Mouse (Mus musculus): Measurements from ENCODE around the gene Fkbp9. TPM values are rescaled to one million over a fixed set of nuclear protein-coding genes. Genes with fewer than 3 reads are reported as not detected.

Gene Fkbp9
- polyA plus RNA-seq, 1 experiment, result 15.3 TPM

DNA sequence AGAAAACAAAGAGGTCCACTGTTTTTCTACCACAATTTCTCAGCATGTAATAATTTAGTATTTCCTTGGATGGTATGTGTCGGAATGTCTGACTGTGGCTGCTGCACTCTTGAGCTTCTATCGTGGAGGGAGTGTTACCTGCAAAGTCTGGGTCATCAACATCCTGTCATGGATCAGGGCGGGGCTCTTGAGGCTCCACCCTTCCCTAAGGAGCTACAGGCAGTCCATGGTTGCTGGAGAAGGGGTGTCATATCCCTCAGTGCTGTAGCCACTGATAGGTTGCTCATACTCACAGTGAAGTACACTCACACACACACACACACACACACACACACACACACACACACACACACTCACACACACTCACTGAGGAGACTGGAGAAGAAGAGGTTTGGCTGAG lies 6.2 kb upstream of the Fkbp9 start:
- WGBS, result 57% methylated on average over 3 of the region's 3 CpGs
- TF ChIP-seq POLR2A (IDR thresholded peaks at IDR 0.05; ENCODE audit: borderline replicate concordance, control insufficient read depth, low read depth, low read length) (no peak), CTCF (IDR thresholded peaks at IDR 0.05; ENCODE audit: control insufficient read depth, insufficient read depth, low read length) (no peak)

DNA sequence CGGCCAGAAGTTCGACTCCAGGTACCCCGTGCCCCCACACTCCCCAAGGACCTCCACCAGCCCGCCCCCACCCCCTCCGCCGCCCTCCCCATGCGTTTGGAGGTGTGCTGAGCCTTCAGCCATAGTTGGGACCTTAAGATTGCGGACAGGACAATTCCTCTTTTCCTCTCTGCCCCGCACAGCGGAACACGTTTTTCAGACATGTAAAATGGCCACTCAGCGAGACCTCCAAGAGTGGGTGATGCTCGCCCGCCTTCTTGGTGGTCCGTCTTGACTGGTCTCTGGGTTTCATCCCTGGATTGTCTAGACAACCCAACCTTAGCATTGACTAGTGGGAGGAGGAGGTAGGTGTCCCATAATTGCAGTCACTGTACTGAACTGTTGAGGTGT lies 543 bp downstream of the Fkbp9 start:
- 7% methylated on average over 15 of the region's 15 CpGs for WGBS
- Histone ChIP-seq H3K27ac (ENCODE audit: control insufficient read depth, insufficient read depth, low read depth, low read length, poor library complexity) (no peak overlapping the region), H3K4me1 (ENCODE audit: control insufficient read depth, insufficient read depth, low read length) (no peaks in the 10 kb centered on the region), H3K4me3 (replicated peaks; ENCODE audit: control insufficient read depth, low read depth, low read length) (peak overlapping the region; percentile 48)
- TF ChIP-seq CTCF (IDR thresholded peaks at IDR 0.05; ENCODE audit: control insufficient read depth, insufficient read depth, low read length) (no peak), POLR2A (IDR thresholded peaks at IDR 0.05; ENCODE audit: borderline replicate concordance, control insufficient read depth, low read depth, low read length) (no peak)

More for the DNA sequence above, 6.2 kb upstream of the Fkbp9 start:
- no peak overlapping the region for H3K27ac ChIP-seq (ENCODE audit: control insufficient read depth, insufficient read depth, low read depth, low read length, poor library complexity)
- no peak overlapping the region for H3K4me3 ChIP-seq (replicated peaks; ENCODE audit: control insufficient read depth, low read depth, low read length)
- H3K4me1 ChIP-seq (ENCODE audit: control insufficient read depth, insufficient read depth, low read length), result no peaks in the 10 kb centered on the region

- Histone ChIP-seq H3K4me1 (ENCODE audit: control insufficient read depth, insufficient read depth, low read length) (no peaks in the 10 kb centered on the region), H3K4me3 (replicated peaks; ENCODE audit: control insufficient read depth, low read depth, low read length) (no peak overlapping the region), H3K27ac (ENCODE audit: control insufficient read depth, insufficient read depth, low read depth, low read length, poor library complexity) (no peak overlapping the region)
- TF ChIP-seq CTCF (IDR thresholded peaks at IDR 0.05; ENCODE audit: control insufficient read depth, insufficient read depth, low read length) (no peak), POLR2A (IDR thresholded peaks at IDR 0.05; ENCODE audit: borderline replicate concordance, control insufficient read depth, low read depth, low read length) (no peak)
Measured at GRCm38 (mm10) chr6:56832830-56833229, 971 bp downstream of the Fkbp9 start.

- no peak for TF ChIP-seq CTCF (IDR thresholded peaks at IDR 0.05; ENCODE audit: control insufficient read depth, insufficient read depth, low read length)
- no peak overlapping the region for H3K27ac ChIP-seq (ENCODE audit: control insufficient read depth, insufficient read depth, low read depth, low read length, poor library complexity)
- H3K4me3 ChIP-seq (replicated peaks; ENCODE audit: control insufficient read depth, low read depth, low read length), result no peak overlapping the region
- H3K4me1 ChIP-seq (ENCODE audit: control insufficient read depth, insufficient read depth, low read length), result no peaks in the 10 kb centered on the region
- WGBS, result 87% methylated on average over 5 of the region's 5 CpGs
Measured at GRCm38 (mm10) chr6:56834769-56835168, 2.9 kb downstream of the Fkbp9 start.

DNA sequence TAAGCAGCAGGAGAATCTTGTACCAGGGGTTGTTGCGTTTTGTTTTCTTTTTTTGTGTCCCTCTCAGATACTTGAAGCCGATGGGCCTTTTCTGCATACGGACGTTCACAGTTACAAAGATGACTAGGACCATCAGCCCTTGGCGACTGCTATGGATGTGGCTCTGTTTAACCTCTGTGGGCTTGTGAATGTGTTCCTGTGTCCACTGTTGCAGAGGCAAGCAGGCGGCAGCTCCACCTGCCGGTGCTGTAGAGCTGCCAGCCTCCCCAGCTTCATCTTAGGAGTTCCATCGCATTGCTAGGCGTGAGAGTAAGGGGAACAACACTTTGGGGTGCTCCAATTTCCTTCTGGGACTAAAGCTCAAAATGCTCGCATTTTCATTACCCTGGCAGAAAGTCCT lies 3.7 kb downstream of the Fkbp9 start:
- no peak overlapping the region for H3K27ac ChIP-seq (ENCODE audit: control insufficient read depth, insufficient read depth, low read depth, low read length, poor library complexity)
- TF ChIP-seq POLR2A (IDR thresholded peaks at IDR 0.05; ENCODE audit: borderline replicate concordance, control insufficient read depth, low read depth, low read length) (no peak), CTCF (IDR thresholded peaks at IDR 0.05; ENCODE audit: control insufficient read depth, insufficient read depth, low read length) (no peak)
- no peaks in the 10 kb centered on the region for H3K4me1 ChIP-seq (ENCODE audit: control insufficient read depth, insufficient read depth, low read length)
- 86% methylated on average over 10 of the region's 10 CpGs for WGBS
- no peak overlapping the region for H3K4me3 ChIP-seq (replicated peaks; ENCODE audit: control insufficient read depth, low read depth, low read length)

DNA sequence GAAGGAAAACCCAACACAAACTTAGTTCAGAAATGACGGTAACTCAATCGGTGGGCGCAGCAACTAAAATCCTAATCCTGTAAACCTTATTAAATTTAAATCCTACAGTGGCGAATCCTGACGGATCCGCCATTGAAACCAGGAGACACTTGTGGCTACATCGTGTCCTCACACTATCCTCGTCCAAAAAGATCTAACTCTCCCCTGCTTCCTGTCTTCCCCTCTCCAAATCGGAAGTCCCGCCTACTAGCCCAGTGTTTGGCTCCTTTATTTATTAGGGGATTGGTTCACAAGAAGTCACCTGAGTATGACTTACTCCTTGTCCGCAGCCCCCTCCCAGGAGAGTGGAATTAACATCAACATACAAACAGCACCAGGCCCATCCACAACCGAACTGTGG lies 5.3 kb downstream of the Fkbp9 start:
- Histone ChIP-seq H3K27ac (ENCODE audit: control insufficient read depth, insufficient read depth, low read depth, low read length, poor library complexity) (no peak overlapping the region), H3K4me1 (ENCODE audit: control insufficient read depth, insufficient read depth, low read length) (no peaks in the 10 kb centered on the region), H3K4me3 (replicated peaks; ENCODE audit: control insufficient read depth, low read depth, low read length) (no peak overlapping the region)
- 88% methylated on average over 12 of the region's 12 CpGs for WGBS
- TF ChIP-seq POLR2A (IDR thresholded peaks at IDR 0.05; ENCODE audit: borderline replicate concordance, control insufficient read depth, low read depth, low read length) (no peak), CTCF (IDR thresholded peaks at IDR 0.05; ENCODE audit: control insufficient read depth, insufficient read depth, low read length) (no peak)

DNA sequence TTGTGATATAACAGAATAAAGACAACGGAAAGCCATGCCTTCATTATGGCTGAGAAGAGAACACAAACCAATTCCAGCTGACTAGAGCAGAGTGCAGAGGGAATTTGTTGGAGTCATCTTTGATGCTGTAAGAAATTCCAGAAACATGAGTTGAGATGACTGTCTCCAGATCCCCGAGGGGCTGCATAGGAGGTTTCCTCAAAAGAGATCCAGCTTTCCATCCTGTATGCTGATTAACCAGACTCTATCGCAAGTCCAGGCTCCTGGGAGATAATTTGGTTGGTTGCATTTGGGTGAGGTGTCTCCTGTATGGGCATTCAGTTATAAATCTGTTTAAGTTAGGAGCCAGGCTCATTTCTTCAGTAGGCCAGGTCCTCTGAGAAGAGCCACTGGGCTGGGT lies 5.8 kb downstream of the Fkbp9 start:
- Histone ChIP-seq H3K4me1 (ENCODE audit: control insufficient read depth, insufficient read depth, low read length) (no peaks in the 10 kb centered on the region), H3K4me3 (replicated peaks; ENCODE audit: control insufficient read depth, low read depth, low read length) (no peak overlapping the region), H3K27ac (ENCODE audit: control insufficient read depth, insufficient read depth, low read depth, low read length, poor library complexity) (no peak overlapping the region)
- 89% methylated on average over 3 of the region's 3 CpGs for WGBS
- TF ChIP-seq POLR2A (IDR thresholded peaks at IDR 0.05; ENCODE audit: borderline replicate concordance, control insufficient read depth, low read depth, low read length) (no peak), CTCF (IDR thresholded peaks at IDR 0.05; ENCODE audit: control insufficient read depth, insufficient read depth, low read length) (no peak)

DNA sequence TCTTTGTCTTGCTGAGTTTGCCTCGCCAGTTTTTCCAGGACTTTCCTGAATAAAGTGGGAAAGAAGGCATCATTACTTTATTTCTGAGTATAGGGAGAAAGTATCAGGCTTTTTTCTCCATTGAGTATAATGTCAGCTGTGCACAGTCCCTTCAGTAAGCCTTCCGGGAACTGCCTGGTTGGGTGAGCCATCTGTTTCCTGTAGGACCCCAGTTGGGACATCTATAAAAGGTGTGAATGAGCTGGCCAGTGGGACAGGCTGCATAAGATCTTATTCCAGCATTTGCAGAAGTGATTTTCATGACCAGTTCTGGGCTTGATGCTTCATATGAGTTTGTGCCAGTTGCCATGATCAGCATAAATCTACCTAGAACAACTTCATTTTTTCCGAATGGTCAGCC lies 11.4 kb downstream of the Fkbp9 start:
- WGBS, result 85% methylated on average over 3 of the region's 3 CpGs
- no peak overlapping the region for H3K4me3 ChIP-seq (replicated peaks; ENCODE audit: control insufficient read depth, low read depth, low read length)
- no peak for TF ChIP-seq CTCF (IDR thresholded peaks at IDR 0.05; ENCODE audit: control insufficient read depth, insufficient read depth, low read length)
- TF ChIP-seq POLR2A (IDR thresholded peaks at IDR 0.05; ENCODE audit: borderline replicate concordance, control insufficient read depth, low read depth, low read length), result no peak
- H3K4me1 ChIP-seq (ENCODE audit: control insufficient read depth, insufficient read depth, low read length), result no peaks in the 10 kb centered on the region; the same call in 1 of the 2 replicates
- H3K27ac ChIP-seq (ENCODE audit: control insufficient read depth, insufficient read depth, low read depth, low read length, poor library complexity), result no peak overlapping the region

- Histone ChIP-seq H3K4me3 (replicated peaks; ENCODE audit: control insufficient read depth, low read depth, low read length) (no peak overlapping the region), H3K4me1 (ENCODE audit: control insufficient read depth, insufficient read depth, low read length) (no peaks in the 10 kb centered on the region; the same call in 1 of the 2 replicates), H3K27ac (ENCODE audit: control insufficient read depth, insufficient read depth, low read depth, low read length, poor library complexity) (no peak overlapping the region)
- 72% methylated on average over 2 of the region's 2 CpGs for WGBS
- no peak for TF ChIP-seq POLR2A (IDR thresholded peaks at IDR 0.05; ENCODE audit: borderline replicate concordance, control insufficient read depth, low read depth, low read length)
Measured at GRCm38 (mm10) chr6:56844365-56844764, 12.5 kb downstream of the Fkbp9 start.
